Mouse (Mus musculus): ENCODE measurements at regions not wholly inside any gene's neighbourhood (a gene's known extent, or its start where the extent isn't known, plus 50 kb on each side); places are given as distances from the start of the nearest gene placed in this dataset.

- DNase-seq (ENCODE audit: extremely low spot score): no peak
These were observed 131.0 kb upstream of the Cnr1 start for GRCm38 (mm10) chr4:33793398-33793797.

GRCm38 (mm10) chr4:33795461-33795860 lies 128.9 kb upstream of the Cnr1 start:
- no peak for DNase-seq (ENCODE audit: extremely low spot score)

- no peak for DNase-seq (ENCODE audit: extremely low spot score)
These were observed 126.4 kb upstream of the Cnr1 start for GRCm38 (mm10) chr4:33797964-33798363.

DNA sequence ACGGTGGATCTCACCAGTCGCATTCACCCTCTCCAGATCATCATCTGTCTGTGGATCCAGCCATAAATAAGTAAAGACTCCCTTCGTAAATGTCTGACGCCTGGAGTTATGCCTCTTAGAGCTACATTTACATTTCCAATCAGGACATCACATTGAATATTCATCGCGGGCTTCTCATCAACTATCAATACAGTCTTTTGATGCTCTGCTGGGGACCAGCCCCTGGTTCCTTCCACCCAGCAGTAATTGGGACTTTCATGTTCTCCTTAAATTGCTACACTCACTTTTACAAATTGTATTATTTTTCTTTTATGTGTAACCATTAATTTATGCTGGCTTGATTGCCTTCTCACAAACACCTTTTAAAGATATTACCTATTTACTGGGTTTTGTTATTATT lies 125.7 kb upstream of the Cnr1 start:
- DNase-seq (ENCODE audit: extremely low spot score): no peak

- no peak for DNase-seq (ENCODE audit: extremely low spot score)
These were observed 125.3 kb upstream of the Cnr1 start for GRCm38 (mm10) chr4:33799110-33799509.

DNA sequence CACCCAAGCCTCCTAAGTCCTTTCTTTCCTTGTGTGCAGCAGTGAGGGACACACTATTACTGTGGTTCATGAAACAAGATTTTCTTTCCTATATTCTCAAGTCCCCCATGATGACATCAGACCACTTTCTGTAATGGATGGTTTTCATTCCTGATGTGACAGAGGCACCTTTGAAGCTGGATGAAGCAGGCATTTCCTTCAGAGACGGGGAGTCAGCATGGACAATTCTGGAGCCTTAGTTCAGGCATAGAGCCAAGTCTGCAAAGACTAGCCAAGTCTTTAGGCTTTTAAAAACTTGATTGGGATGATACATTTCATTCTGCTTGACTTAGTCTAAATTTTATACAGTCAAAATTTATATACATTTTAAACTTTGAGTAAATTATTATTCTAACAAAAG lies 124.6 kb upstream of the Cnr1 start:
- no peak for DNase-seq (ENCODE audit: extremely low spot score)

DNA sequence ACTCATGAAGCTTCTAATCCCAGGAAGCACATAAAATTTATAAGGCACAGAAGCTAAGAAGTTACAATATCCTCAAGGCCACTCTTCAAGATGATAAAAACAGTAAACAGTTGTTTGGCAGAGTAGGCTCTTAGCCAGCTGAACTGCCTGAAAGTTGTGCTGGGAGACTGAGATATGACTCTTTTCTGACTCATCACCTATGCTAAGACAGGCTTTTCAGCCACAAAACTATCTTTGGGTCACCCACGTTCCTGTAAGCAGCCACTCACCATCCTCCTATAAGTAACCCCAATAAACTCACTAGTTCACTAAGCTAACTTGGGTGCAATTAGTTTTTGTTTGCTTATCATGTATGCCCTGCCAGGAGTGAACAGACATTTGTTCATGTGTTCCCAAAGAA lies 112.1 kb upstream of the Cnr1 start:
- DNase-seq (ENCODE audit: extremely low spot score): no peak

- peak; percentile 14 for DNase-seq (ENCODE audit: extremely low spot score)
These were observed 100.5 kb upstream of the Cnr1 start for GRCm38 (mm10) chr4:33823850-33824249.

- DNase-seq (ENCODE audit: extremely low spot score): no peak
These were observed 91.3 kb upstream of the Cnr1 start for GRCm38 (mm10) chr4:33833134-33833533.

DNA sequence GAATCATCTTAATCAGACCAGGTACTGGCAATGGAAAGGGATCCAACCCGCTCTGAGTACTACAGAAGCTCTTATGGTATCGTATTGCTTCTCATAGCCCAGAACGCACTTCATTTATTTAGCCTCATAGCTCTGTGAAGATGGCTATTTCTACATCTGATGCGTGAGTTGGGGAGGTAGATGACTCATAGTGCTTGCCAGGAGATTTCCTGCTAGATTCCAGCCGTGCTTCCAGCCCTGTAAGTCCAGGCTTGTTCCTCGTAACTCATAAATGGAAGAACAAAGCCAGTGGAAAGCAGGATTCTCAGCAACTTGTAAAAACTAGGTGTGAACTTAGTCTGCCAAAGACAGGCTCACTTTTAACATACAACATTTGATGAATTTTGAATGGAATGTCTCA lies 86.0 kb upstream of the Cnr1 start:
- no peak for DNase-seq (ENCODE audit: extremely low spot score)

DNA sequence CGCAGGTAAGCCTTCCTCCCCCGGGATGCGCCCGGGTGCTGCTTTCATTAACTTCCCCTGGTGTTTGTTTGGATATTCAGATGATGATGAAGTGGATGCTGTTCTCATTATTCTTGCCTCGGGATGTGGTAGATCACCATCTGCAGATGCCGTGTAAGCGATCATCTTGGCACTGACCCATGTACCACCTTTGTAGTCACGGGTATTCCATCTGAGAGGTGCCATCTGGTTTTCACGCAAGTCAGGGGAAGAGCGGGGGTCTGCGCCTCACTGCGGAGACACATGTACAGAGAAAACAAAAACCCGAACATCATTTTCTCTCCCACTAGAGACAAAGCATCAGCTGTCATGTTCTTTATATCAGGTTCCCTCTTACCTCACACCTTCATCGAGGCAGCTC lies 84.3 kb upstream of the Cnr1 start:
- DNase-seq (ENCODE audit: extremely low spot score): no peak

GRCm38 (mm10) chr4:33845611-33846395 lies 78.6 kb upstream of the Cnr1 start:
- peak; percentile 25 for DNase-seq (ENCODE audit: extremely low spot score)

DNA sequence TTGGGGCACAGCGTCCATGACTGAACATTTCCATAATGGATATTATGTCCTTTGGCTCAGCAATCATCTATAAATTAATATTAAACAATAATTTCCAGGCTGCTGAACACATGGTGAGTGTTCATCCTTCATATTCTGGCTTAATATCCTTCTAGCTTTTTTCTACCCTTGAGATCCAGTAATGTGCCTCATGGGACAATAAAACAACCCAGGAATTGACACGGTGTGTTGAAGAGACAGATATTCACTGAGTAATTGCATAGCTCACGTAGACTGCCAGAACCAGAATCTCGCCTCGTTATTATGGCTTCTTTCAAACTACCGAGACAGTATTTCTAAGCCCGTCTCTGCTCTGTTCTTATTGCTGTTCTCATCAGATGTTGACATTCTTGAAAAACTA lies 74.1 kb upstream of the Cnr1 start:
- DNase-seq (ENCODE audit: extremely low spot score): no peak

GRCm38 (mm10) chr4:33852294-33852693 lies 72.1 kb upstream of the Cnr1 start:
- DNase-seq (ENCODE audit: extremely low spot score): no peak

DNA sequence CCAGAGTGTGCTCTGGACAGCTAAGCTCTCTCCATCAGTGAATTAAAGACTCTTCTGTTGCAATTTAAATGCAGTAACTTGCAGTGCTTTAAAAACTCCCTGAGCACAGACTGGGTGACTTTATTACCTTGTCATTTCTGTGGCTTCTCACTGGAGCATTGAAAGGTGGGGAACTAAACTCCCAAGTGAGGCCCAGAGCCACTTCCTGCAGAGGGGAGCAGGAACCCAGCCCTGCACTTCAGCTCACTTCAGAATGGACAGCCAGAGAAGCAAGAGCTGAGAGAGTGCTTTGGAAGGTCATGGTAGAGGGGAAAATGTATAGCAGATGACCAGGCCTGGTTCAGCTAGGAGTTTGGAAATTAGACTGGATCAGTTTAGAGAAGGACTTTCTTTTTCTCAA lies 69.3 kb upstream of the Cnr1 start:
- no peak for DNase-seq (ENCODE audit: extremely low spot score)

DNA sequence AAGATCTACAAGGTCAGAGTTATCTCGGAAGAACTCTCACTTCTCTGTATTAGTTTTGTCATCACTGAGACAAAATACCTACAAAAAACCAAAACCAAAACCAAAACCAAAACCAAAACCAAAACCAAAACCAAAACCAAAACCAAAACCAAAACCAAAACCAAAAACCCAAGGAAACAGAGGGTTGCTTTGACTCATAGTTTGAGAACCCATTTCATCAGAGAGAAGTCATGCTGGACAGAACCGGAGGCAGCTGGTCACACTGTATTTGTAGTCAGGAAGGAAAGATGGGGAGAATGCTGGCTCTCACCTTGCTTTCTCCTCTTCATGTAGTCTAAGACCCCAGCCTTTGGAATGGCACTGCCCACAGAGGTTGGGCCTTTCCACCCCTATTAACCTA lies 57.3 kb upstream of the Cnr1 start:
- no peak for DNase-seq (ENCODE audit: extremely low spot score)

GRCm38 (mm10) chr4:33869317-33869716 lies 55.1 kb upstream of the Cnr1 start:
- DNase-seq (ENCODE audit: extremely low spot score): no peak
